Mouse (Mus musculus): Measurements from ENCODE around the gene Marveld3.

The Marveld3 gene

GRCm38 (mm10) chr8:109961693-109962367, at the start of gene Marveld3:
Marveld3 (minus strand) TSS chr8:109962203.
- DNase-seq (ENCODE audit: low spot score in 2 of 2): no peak

- DNase-seq (ENCODE audit: low spot score in 2 of 2): peak in 1 of 2 experiments; percentile 10
Observed at GRCm38 (mm10) chr8:110010868-110011267, 48.9 kb upstream of the Marveld3 start.

- DNase-seq (ENCODE audit: low spot score in 2 of 2): no peak
Observed at GRCm38 (mm10) chr8:110008995-110009446, 47.0 kb upstream of the Marveld3 start.

DNA sequence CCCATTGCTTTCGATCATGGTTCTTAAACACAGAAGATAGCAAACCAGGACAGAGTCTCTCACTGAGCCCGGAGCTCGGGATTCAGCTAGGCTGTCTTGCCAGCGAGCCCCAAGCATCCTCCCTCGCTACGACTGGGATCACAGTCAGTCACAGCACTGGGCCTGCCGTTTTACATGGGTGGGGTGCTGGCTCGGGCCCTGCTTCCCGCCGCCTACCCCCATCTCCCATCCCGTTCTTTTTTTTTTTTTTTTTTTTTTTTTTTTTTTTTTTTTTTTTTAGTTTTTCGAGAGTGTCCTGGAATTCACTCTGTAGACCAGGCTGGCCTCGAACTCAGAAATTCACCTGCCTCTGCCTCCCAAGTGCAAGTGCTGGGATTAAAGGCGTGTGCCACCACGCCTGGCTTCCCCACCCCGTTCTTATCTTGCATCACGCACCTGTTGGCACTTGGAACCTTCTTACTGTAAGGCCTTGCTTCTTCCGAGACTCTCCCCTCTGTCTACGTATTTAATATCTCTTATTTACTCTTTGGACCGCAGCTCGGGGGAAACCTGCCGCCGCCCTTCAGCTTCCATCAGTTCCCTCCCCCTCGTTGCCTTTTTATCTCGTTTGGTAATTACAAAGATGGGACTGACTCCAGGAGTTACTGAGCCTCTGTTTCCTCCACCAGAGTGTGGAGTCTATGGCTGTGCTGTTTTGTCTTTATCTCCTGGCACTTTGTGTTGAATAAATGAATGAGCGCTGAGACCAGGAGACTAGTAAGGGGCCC, 46.4 kb upstream of the Marveld3 start:
- no peak for DNase-seq (ENCODE audit: low spot score in 2 of 2)

DNA sequence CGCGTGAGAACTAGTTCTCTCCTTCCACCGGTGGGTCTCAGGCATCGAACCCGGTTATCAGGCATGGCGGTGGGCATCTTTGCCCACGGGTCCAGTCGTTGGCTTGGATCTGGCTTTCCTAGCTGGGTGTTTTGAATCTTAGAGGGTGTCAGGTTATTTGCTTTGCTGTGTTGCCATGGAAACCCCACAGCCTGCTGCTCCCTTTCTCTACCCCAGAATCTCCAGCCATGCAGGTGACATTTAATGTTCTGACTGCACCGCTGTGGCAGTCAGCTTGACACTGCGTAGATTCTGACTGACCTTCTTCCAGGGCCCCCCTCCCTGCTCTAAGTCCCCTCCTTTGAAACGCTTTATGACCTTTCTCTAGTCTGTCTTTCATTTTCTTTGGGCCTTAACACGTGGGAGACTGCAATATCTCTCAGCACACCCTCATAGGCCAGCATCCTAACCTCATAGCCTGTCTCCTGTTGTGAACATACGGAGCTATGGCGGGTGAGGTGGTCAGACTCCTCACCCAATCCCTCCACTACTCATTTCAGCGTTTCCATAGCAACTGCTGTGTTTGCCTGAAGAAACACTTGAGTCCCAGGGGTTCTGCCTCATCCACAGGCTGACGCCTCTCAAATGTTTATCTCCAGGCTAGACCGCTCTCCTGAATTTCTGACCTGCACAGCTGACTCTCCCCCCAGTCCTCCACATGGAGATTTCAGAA, 44.5 kb upstream of the Marveld3 start:
- DNase-seq (ENCODE audit: low spot score in 2 of 2): peak in 1 of 2 experiments; percentile 14

- DNase-seq (ENCODE audit: low spot score in 2 of 2): no peak
Observed at GRCm38 (mm10) chr8:110004300-110004699, 42.3 kb upstream of the Marveld3 start.

GRCm38 (mm10) chr8:110002953-110003352, 41.0 kb upstream of the Marveld3 start:
- no peak for DNase-seq (ENCODE audit: low spot score in 2 of 2)

DNA sequence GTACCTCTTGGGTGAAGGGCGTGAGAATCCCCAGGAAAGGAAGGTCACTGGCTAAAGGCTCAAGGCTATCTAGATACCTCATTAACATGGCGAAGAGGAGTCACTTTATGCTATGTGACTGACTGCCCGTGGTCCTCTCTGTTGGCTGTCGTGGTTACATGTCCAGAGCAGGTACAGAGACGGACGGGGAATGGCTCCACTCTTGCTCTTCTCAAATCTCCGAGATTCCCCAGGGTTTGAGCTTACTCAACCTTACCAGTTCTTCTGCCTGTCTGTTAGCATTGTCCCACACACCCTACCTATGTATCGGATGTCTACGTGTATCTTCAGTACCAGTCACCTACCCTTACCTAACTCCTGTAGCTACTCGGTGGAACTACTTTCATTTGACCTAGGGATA, 38.0 kb upstream of the Marveld3 start:
- no peak for DNase-seq (ENCODE audit: low spot score in 2 of 2)

DNA sequence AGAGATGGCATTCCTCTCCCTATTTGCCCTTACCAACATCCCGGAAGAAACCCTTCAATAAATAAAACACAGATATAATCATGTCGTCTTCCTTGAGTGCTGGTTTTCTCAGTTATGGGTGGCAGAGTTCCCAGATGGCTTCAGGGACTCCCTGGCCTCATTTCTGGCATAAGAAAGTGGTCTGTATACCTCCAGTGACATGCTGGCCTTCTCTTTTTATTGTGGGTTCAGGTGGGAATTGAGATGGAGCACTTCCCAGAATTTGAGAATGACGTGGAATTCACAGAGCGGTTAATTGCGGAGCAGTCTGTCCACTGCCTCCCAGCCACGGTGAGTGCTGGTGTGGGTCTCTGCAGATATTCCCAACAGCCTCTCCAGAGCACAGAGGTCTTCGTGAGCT, 36.1 kb upstream of the Marveld3 start:
- DNase-seq (ENCODE audit: low spot score in 2 of 2): no peak

DNA sequence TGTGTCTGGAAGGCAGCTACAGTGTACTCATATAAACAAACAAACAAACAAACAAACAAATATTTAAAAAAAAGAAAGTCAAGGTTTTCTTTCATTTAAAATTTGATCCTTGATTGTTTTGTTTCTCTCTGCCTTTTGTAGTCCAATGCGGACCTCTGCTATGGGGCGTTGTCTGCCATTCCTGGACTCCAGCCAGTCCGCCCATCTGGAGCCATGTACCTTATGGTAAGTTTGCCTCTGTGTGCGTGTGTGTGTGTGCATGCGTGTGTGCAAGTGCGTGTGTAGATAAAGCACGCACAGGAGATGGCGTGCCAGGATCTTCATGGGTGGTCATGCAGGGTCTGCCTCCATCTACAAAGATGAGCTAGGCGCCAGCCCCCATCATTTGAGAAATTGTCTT, 35.4 kb upstream of the Marveld3 start:
- no peak for DNase-seq (ENCODE audit: low spot score in 2 of 2)

DNA sequence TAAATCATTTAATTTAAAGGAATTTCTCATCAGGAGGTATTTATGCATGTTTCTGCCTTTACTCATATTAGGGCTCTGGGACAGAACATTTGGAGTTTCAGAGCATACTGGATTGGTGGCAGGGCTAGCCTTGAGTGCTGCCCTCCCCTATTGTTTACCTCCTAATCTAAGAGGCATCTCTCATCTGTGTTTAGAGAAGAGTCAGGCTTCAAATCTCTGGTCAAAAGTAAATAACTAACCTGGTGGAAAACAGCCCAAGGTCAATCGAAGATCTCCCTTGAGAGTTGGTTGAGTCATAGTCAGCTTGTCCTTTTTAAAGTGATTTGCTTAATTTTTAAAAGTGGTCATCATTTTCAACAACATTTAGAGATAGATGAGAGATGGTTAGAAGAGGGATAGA, 30.9 kb upstream of the Marveld3 start:
- no peak for DNase-seq (ENCODE audit: low spot score in 2 of 2)

- DNase-seq (ENCODE audit: low spot score in 2 of 2): no peak
Observed at GRCm38 (mm10) chr8:109992166-109992565, 30.2 kb upstream of the Marveld3 start.

DNA sequence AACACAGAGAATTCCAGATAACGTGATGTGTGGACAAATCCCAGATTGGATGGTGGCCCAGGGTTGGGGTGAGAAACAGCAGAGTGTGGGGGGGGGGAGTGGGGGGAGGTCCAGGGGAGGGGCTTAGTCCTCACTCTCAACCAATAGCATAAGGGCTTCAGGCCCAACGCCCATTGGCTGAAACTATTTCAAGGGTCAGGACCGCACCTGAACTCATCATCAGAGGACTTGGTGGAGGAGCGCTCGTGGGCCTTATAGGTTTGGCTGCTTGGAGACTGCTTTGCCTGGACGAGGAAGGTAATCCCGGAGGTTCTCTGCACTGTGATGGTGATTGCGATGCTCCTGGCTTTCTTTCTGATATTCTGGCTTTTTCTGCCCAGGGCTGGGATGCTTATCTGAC, 28.2 kb upstream of the Marveld3 start, which contains the start of gene Tat:
TSS of gene Tat (plus strand) at position 214 of the 400 bp plus-strand sequence.
- no peak for DNase-seq (ENCODE audit: low spot score in 2 of 2)

DNA sequence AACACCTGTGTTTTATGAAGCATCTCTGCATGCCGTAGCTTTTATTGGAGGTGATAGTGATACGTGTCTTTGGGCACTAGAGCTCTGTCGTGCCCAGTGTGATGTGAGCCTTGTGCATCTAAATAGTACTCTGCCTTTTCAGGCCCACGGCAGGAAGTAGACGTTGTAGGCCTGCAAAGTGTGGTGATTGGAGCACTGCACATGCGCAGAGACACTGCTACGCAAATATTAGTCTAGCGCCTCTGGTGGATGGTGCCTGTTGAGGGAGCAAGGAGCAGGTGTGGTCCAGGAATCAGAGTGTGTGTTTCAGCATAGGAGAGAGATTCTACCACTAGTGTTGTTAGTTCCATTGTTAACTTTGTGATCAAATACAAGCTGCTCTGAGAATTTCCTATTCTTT, 27.1 kb upstream of the Marveld3 start:
- DNase-seq (ENCODE audit: low spot score in 2 of 2): no peak

- no peak for DNase-seq (ENCODE audit: low spot score in 2 of 2)
Observed at GRCm38 (mm10) chr8:109987776-109988175, 25.8 kb upstream of the Marveld3 start.

DNA sequence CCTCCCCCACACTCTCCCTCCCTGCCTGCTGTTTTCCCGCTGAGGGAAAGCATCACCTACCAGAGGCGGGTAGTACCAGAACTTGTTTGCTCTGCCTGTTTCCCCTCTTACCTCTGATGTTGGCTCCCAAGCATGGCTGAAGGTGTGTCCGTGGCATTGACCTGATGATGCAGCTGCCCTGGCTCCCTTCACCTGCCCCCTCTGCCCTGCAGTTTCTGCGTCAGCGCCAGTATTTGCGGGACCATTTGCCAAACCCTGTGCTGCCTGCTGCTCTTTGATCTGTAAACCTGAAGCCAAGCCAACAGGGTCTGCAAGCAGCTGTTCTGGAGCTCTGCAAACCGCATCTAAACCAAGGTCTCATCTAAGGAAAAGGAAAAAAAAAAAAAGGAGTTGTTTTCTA, 24.4 kb upstream of the Marveld3 start:
- DNase-seq (ENCODE audit: low spot score in 2 of 2): no peak

GRCm38 (mm10) chr8:109983944-109984343, 21.9 kb upstream of the Marveld3 start:
- peak in 1 of 2 experiments; percentile 23 for DNase-seq (ENCODE audit: low spot score in 2 of 2)

DNA sequence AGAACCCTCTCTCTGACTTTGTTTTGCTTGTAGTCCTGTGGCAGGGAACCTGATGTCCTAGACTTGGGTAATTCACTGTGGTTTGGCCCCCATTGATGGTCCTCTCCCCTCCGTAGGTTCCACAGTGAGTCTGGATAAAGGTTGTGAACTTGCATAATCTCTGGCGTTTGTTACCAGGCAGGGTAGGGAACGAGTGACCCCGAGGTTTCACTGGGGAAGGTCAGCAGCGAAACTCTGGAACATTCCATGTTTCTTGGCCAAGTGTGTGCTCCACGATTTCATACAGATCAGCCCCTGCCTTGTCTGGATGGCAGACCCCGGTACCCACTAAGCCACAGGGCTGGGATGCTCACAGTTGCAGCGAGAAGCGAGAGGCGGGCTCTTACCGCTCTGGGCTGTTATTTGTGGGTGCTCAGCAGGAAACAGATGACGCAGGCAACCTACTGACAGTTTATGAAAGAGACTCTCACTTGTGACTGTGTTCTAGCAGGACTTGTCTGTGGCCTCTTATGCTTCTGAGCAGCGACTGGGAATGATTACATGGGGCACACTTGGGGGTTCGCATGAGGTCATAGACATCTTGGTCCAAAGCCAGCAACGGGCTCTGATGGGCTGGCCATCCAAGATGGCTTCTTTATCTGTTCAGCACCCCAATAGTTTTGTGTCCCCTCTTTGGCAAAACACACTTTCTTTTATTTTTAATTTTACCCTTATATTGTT, 20.5 kb upstream of the Marveld3 start:
- DNase-seq (ENCODE audit: low spot score in 2 of 2): no peak

- DNase-seq (ENCODE audit: low spot score in 2 of 2): no peak
Observed at GRCm38 (mm10) chr8:109979339-109979738, 17.3 kb upstream of the Marveld3 start.

DNA sequence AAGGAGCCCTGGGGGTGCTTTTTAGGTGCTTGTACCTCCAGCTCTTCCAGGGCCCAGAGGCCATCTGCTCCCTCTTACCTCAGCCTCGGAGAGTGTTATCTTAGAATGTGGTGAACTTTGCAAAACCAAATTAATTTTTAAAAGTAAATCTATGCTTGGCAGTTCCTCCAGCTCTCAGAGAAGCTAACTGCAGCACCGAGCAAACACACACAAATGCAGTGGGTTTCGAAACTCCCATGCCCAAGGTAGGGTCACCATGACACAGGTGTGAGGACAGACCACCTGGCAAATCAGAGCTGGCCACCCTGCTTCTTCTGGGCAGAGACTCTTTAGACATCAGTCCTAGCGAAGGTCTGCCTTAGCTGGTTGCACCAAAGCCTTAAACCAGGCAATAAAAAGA, 10.9 kb upstream of the Marveld3 start:
- no peak for DNase-seq (ENCODE audit: low spot score in 2 of 2)

DNA sequence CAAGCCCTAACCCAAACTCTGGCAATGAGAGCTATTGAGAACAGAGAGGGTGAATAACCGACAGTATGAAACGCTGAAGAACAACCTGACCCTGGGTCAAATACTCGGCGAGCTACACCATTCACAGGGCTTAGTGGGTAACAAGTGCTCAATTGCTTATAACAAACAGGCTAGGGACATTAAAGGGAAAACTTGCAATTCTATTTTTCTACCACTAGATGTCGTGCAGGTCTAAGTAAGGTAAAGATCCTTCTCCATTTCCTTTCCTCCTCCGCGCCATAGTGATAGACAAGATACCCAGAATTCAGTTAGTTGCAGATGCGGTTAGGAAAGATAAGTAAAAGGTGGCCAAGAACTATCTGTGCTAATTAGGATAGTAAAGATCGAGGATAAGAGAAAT, 8.3 kb upstream of the Marveld3 start:
- DNase-seq (ENCODE audit: low spot score in 2 of 2): no peak

DNA sequence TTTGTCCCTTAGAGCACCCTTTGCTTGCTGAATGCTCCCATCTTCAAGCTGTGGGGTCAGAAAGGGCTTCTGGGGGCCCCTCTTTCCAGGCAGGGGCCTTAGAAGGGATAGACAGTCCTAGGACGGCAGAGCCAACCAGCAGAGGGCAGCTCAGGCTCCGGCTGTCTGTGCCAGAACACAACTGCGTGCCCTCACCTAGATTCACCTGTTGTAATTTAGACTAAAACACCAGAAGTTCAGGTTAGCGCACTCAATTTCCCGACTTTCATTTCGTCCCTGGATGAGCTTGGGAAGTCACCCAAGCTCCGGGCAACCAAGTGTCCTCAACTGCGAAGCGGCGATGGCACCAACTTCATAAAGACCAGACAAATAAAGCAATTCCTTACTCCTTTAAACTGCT, 6.8 kb upstream of the Marveld3 start:
- no peak for DNase-seq (ENCODE audit: low spot score in 2 of 2)

All from frontal cortex, postnatal 10 days (tissue).